Mouse (Mus musculus) heart, adult 9 months (tissue): ENCODE data around the gene Tsen2.

ENCODE experiments used
- DNase-seq, 2 experiments: peaks; one replicate each; pipeline ENCODE4 v3.0.0; 2022; ENCODE audit warnings: low spot score in 2 of 2

The Tsen2 gene

GRCm38 (mm10) chr6:115595667-115596066, 51.2 kb downstream of the Tsen2 start:
- no peak for DNase-seq

GRCm38 (mm10) chr6:115601322-115601714, 56.9 kb downstream of the Tsen2 start:
- DNase-seq: peak in 1 of 2 experiments; percentile 10

DNA sequence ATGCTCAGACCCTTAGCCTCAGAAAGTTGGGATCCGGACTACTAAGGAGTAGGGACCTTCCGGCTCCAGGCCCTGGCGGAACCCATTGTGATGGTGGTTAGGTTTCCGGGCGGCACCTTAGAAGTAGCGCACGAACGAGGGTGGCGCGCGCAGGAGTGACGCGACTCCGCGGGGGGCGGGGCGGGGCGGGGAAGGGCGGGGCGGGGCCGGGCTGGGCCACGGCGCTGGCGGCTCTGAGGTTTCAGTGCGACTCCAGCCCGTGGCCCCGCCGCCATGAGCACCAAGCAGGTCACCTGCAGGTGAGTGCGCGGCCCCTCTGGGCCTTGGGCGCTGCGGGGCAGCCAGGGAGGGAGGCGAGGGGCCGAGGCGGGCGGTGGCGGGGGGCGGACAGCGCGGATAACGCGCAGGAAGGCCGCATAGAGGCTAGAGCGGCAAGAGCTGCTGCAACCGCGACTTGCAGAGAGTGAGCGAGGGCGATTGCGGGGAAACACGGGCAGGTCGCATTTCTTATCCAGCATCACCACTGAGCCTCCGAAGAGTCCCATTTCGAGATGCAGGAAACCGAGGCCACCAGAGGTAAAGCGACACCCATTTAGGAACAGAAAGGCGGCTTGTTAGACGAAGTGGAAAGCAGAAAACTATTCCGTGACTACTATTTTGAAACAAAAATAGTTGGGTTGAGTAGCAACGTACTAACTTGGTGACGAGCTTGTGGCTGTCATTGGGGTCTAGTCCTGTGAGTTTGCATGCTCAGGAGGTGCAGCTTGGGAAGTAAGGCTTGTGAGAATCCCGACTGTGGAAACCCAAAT, 57.5 kb downstream of the Tsen2 start, which contains the start of gene Mkrn2:
Gene Mkrn2, plus strand, starts transcription at position 188 of the 809 bp plus-strand sequence.
- peak; percentile 66 to 71 for DNase-seq

DNA sequence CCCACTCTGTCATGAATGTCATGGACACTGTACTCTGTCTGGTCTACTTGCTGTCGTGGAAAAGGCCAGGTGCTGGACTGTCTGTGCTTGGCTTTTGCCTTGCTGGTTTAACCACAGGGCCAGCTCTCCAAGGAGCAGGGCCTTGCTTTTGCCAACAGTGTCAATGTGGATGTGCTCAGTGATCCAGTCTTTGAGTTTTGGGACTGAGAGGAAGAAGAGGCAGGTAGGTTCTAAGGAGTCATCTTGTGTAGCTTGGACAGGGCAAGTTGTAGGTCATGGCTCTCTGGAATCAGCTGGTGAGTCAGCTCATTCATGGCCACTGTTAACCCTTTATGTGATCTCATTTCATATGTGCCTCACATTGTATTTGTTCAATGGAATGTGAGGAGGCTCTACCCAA, 62.0 kb downstream of the Tsen2 start:
- no peak for DNase-seq

- DNase-seq: no peak
Measured at GRCm38 (mm10) chr6:115607429-115607828, 63.0 kb downstream of the Tsen2 start.

GRCm38 (mm10) chr6:115609121-115609520, 64.7 kb downstream of the Tsen2 start:
- DNase-seq: no peak

DNA sequence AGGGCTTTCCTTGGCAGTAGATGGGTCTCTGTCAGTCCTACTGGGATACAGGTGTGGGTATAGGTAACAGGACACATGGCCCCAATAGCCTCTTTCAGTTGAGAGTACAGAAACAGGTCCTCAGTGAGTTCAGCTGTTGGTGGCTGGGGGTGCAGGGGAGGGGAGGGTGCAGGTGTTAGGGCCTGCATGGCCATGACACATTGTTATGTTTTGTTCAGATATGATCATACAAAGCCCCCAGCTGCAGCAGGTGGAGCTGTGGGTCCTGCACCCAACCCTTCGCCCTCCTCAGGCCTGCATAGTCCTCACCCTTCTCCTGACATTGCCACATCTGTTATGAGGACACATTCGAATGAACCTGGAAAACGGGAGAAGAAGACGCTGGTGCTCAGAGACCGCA, 65.8 kb downstream of the Tsen2 start:
- DNase-seq: no peak

DNA sequence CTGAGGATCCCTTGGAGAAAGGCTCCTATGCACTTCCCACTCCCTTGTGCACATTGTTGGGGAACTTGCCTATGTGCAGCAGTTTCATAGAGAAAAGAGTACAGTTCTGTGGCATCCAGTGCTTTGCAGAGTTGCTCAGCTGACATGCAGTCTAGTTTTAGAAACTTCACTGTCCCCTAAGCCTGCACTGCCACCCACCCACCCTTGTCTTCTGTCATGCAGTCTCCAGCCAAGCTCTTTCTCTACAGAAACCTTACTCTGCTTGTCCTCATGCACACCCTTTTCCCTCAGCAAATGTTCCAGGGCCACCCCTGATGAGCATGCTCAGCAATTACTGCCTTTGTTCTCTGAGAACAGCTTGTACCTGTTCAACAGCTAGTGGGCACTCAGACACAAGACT, 69.3 kb downstream of the Tsen2 start:
- DNase-seq: no peak

- DNase-seq: no peak
Measured at GRCm38 (mm10) chr6:115615983-115616382, 71.5 kb downstream of the Tsen2 start.

- DNase-seq: peak; percentile 39 to 69
Measured at GRCm38 (mm10) chr6:115619818-115620217, 75.4 kb downstream of the Tsen2 start.

- DNase-seq: no peak
Measured at GRCm38 (mm10) chr6:115620942-115621341, 76.5 kb downstream of the Tsen2 start.

DNA sequence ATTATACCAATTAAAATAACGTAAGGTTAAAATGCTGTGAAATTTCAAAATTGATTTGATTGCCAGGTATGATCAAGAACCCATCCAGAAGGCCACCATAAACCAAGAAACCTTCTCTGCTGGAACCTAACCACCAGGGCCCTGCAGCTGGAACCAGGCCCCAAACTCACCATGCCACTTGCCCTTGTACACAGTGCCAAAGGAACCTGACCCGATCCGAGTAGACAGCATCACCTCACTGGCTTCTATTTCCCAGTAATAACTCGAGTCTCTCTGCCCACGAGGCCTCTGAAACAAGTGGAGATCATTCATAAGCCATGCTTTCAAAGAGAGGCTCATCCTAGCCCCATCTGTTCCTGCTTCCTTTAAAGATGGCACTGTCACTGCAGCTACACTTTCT, 81.7 kb downstream of the Tsen2 start:
- no peak for DNase-seq
